Mouse (Mus musculus) layer of hippocampus, postnatal 25 days (tissue): ENCODE data around the gene Tchp. TPM values are rescaled to one million over a fixed set of nuclear protein-coding genes. Genes with fewer than 3 reads are reported as not detected.

Source experiments
- microRNA-seq, 2 experiments: library from miRNA; unstranded; fragments of <30 nt; microRNA quantifications; one replicate each; pipeline ENCODE4 v1.2.0; 2021
- total RNA-seq, 2 experiments: library from RNA; stranded (reverse); gene quantifications; 2 replicates each; pipeline ENCODE4 v1.2.3; 2021

Gene Tchp
- total RNA-seq, 2 experiments from 2014 or later, result 9.3 to 14.4 TPM

Small RNA genes lying within 50 kb of the gene (microRNA-seq; reads per million reads assigned to microRNA genes)
- 0.40 to 0.74 reads per million in 2 experiments for gene Mir7028

Other genes with a start within 250 kb of the Tchp start
- 1 to 10 TPM; 5.1 to 6.6 TPM for gene Fam222a, start 139.7 kb upstream of the Tchp start, total RNA-seq
- gene Trpv4, start 49.3 kb upstream of the Tchp start, total RNA-seq, result 1 to 10 TPM in 1 of 2 experiments, under 1 TPM in 1; 0.75 to 1.3 TPM
- 10 to 100 TPM; 36.7 to 46.2 TPM for gene Gltp, start 16.8 kb upstream of the Tchp start, total RNA-seq
- gene Ankrd13a, start 66.9 kb downstream of the Tchp start, total RNA-seq, result 10 to 100 TPM; 41.1 to 43.1 TPM
- 10 to 100 TPM; 35.9 to 47.2 TPM for gene Git2, start 67.8 kb downstream of the Tchp start, total RNA-seq
- 100 to 1,000 TPM; 162 to 172 TPM for gene 1500011B03Rik, start 115.7 kb downstream of the Tchp start, total RNA-seq
- gene 4930519G04Rik, start 145.9 kb downstream of the Tchp start, total RNA-seq, result not detected
- gene Gm9936, start 150.9 kb downstream of the Tchp start, total RNA-seq, result under 1 TPM; 0.75 to 0.84 TPM
- gene Oasl2, start 189.2 kb downstream of the Tchp start, total RNA-seq, result 1 to 10 TPM; 1.8 to 1.9 TPM
- not detected for gene Oasl1, start 215.5 kb downstream of the Tchp start, total RNA-seq
- 100 to 1,000 TPM; 209 to 211 TPM for gene 2210016L21Rik, start 234.4 kb downstream of the Tchp start, total RNA-seq